Comparison of ENCODE assay signal across 11 mouse cellular contexts in genomic region chr15:93961950-93962349, GRCm38 (mm10).
"Had no signal": no experiment of that assay in that cellular context is flagged by ENCODE, and none has a peak within 500 bp of the region (broad histone marks: within the 10 kb centered on the region; RNA-seq: fewer than 3 reads in every experiment).

No protein-coding gene starts in this region.

- DNase-seq: liver, postnatal 0 days; lung, adult 2 months; lung, postnatal 14 days; lung, postnatal 4 days; right cerebral cortex, postnatal 14 days; thymus, adult 2 months; thymus, postnatal 14 days; thymus, postnatal 36 days had no signal

- ATAC-seq: liver, postnatal 0 days; lung, postnatal 0 days; midbrain, embryonic 13.5 days; midbrain, embryonic 15.5 days had no signal
